Mouse (Mus musculus) layer of hippocampus, adult 9-11 months (tissue): ENCODE measurements around the gene Nop53.
A peak's percentile ranks its signal among the peaks of the same experiment; 100 is the strongest.

Source experiments
- DNase-seq: peaks from one replicate; pipeline ENCODE4 v3.0.0; 2022

Nop53 gene

GRCm38 (mm10) chr7:15945721-15946536, at the start of gene Nop53:
Gene Nop53 (minus strand): TSS chr7:15946074.
- peak; percentile 97 for DNase-seq

GRCm38 (mm10) chr7:15993789-15994188, 47.9 kb upstream of the Nop53 start:
- no peak for DNase-seq

- DNase-seq = no peak
These were observed 47.3 kb upstream of the Nop53 start for GRCm38 (mm10) chr7:15993152-15993551.

GRCm38 (mm10) chr7:15991764-15992163, 45.9 kb upstream of the Nop53 start:
- DNase-seq = no peak

GRCm38 (mm10) chr7:15987661-15988356, 41.9 kb upstream of the Nop53 start:
- no peak for DNase-seq

- no peak for DNase-seq
These were observed 37.0 kb upstream of the Nop53 start for GRCm38 (mm10) chr7:15982729-15983407.

GRCm38 (mm10) chr7:15981538-15981937, 35.7 kb upstream of the Nop53 start:
- DNase-seq = peak; percentile 49

GRCm38 (mm10) chr7:15980246-15980645, 34.4 kb upstream of the Nop53 start:
- DNase-seq = peak; percentile 83

GRCm38 (mm10) chr7:15975904-15976303, 30.0 kb upstream of the Nop53 start:
- DNase-seq = peak; percentile 29

- DNase-seq = no peak
These were observed 29.6 kb upstream of the Nop53 start for GRCm38 (mm10) chr7:15975451-15975850.

- peak; percentile 52 for DNase-seq
These were observed 28.8 kb upstream of the Nop53 start for GRCm38 (mm10) chr7:15974712-15975111.

- DNase-seq = no peak
These were observed 26.4 kb upstream of the Nop53 start for GRCm38 (mm10) chr7:15972247-15972646.

- no peak for DNase-seq
These were observed 23.8 kb upstream of the Nop53 start for GRCm38 (mm10) chr7:15969674-15970073.

GRCm38 (mm10) chr7:15968322-15968721, 22.4 kb upstream of the Nop53 start:
- no peak for DNase-seq

DNA sequence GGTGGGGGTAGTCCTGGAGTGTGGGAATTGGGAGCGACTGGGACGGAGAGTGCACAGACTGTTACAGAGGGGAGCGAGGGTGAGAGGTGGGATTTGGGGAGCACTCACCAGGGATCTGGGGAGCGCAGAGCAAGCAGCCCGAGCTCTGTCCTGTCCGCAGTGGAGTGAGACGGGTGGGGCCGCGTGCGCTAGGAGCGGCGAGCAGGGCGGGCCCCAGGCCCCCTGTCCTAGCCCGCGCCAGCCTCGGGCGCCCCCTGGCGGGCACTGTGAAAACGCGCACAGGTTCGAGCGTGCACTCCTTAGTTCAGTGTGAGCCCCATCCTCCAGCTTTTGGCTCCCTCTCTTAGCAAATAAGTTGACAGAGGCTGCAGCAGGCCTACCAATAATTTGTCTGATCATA, 21.4 kb upstream of the Nop53 start, which contains the start of gene Ehd2:
Ehd2 (minus strand) TSS at position 256 of the 400 bp plus-strand sequence.
- DNase-seq = no peak

DNA sequence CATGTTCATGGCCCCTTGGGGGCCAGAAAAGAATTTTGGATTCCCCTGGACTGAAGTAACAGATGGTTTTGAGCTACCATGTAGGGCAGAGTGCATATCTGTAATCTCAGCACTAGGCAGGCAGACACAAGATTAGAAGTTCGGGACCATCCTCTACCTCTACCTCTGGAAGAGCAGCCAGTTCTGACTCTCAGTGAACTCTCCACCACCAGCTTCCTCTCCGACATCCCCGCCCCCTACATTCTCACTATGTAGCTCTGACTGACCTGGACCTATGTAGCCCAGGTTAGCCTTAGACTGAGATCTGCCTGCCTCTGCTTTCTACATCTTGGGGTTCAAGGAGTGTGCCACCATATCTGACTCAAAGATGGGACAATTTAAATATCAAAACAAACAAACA, 20.6 kb upstream of the Nop53 start:
- no peak for DNase-seq

- DNase-seq = no peak
These were observed 18.2 kb upstream of the Nop53 start for GRCm38 (mm10) chr7:15963798-15964652.

DNA sequence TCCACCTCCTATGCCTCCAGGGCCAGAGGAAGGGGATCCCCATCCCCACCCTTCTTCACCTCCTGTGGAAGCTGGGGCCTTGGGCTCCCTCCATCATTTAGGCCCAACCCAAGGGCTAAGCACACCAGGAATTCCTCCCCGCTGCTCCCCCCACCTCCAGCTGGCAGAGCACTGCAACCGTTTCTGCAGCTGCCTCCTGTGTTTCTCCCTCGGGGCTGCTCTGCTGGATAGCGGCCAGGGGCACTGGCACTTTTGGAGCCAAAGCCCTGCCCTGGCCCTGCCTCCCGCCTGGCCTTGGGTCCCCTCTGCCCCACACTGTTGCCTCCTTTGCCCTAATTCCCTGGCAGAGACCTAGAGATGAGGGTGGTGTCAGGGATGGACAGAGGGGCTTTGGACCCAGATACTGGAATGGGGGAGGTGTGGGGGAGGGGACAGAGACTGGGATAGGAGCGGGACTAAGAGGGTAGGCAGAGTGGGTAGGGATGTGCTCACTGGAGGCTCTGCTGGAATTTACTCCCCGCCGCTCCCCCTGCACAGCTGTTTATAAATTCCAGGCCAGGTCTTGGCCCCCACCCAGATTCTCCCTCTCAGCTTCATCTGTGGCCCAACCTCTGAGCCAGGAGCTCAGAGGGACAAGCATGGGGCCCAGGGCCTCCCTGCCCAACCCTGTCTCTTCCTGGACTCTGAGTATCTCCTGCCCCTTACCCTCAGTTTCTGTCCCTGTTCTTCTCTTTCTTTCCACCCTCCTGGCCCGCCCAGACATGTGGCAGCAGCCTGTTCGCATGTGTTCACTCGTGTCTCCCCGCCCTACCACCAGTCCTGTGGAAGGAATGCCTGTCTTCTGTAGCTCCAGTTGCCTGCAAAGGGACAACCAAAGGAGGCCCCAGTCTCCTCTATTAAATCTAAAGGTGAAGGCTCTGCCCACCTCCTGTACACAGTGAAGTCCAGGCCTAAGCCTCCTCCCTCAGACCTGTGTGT, 16.7 kb upstream of the Nop53 start:
- peak; percentile 50 for DNase-seq

DNA sequence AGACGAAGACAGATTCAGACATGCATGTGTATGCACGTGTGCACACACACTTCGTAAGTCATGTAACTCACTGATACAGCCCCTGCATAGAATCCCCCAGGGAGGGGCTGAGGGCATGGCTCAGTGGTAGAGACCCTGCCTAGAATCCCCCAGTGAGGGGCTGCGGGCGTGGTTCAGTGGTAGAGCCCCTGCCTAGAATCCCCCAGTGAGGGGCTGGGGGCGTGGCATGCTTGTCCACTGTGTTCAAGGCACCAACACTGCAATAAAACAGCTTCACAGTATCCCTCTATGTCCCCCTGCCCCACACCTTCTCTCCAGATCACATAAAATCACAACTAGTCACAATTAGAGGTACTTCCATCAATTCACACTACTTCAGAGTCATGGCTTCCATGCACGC, 15.9 kb upstream of the Nop53 start:
- no peak for DNase-seq

GRCm38 (mm10) chr7:15961239-15961638, 15.4 kb upstream of the Nop53 start:
- DNase-seq = no peak

- DNase-seq = no peak
These were observed 14.8 kb upstream of the Nop53 start for GRCm38 (mm10) chr7:15960691-15961090.
